Mouse (Mus musculus): ENCODE measurements at regions not wholly inside any gene's neighbourhood (a gene's known extent, or its start where the extent isn't known, plus 50 kb on each side); places are given as distances from the start of the nearest gene placed in this dataset.
"Not testable (repeated sequence)": the region's sequence is repeated elsewhere in the genome, so short reads cannot be mapped to it uniquely, and the experiment has no call there.

DNA sequence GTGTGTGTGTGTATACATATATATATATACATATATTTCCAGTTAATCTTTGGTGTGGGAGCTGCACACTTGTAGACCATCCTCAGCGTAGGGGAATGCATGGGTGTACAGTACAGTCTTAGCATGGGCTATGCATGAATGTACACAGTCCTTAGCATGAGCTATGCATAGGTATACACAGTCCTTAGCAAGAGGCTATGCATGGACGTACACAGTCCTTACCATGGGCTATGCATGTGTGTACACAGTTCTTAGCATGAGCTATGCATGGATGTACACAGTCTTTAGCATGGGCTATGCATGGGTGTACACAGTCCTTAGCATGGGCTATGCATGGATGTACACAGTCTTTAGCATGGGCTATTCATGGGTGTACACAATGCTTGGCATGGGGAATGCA lies 70.5 kb downstream of the Rchy1 start:
- DNase-seq (ENCODE audit: low read depth, low spot score), result no peak

DNA sequence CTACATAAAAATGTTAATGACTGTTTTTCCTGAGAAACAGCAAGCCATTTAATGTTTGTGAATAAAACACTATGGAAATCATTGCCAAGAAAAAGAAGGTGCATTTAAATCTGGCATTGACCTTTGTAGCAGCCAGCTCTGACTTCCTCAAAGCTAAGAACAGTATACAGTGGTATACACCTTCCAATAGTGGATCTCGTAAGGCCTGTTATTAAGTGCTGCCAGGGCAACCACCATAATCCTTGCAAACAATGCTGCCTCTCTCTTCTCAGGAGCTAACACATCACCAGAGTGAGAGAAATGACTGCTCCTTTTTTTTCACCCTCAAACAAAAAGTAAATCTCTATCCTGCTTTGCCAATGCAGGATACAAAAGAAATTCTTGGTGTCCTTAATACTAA lies 81.1 kb downstream of the Rchy1 start:
- no peak for DNase-seq (ENCODE audit: low read depth, low spot score)

DNA sequence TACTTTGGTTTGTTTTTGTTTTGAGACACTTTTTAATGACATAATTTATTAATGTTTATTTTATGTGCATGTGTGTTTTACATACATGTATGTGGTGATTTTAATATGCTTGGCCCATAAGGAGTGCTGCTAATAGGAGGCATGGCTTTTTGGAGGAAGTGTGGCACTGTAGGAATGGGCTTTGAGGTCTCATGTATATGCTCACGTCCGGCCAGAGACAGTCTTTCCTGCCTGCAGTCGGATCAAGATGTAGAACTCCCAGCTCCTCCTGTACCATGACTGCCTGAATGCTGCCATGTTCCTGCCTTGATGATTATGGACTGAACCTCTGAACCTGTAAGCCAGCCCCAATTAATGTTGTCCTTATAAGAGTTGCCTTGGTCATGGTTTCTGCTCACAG lies 82.6 kb downstream of the Rchy1 start:
- DNase-seq (ENCODE audit: low read depth, low spot score), result no peak

DNA sequence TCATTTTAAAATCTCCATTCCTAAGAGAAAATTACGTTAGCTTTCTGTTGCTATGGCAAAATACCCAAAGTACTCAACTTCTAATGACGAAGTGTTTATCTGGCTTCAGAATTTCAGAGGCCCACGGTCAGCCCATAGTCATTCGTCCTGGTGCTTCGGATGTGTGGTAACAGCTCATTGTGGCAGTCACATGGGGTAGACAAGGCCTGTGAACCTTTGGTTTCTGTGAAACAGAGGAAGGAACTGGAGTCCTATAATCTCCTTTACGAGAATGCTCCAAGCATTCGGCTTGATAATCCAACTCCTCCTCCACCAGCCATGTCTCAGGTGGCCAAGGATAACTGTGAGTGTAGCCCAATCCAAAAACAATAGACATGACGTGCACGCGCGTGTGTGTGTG lies 84.2 kb downstream of the Rchy1 start:
- DNase-seq (ENCODE audit: low read depth, low spot score), result no peak

DNA sequence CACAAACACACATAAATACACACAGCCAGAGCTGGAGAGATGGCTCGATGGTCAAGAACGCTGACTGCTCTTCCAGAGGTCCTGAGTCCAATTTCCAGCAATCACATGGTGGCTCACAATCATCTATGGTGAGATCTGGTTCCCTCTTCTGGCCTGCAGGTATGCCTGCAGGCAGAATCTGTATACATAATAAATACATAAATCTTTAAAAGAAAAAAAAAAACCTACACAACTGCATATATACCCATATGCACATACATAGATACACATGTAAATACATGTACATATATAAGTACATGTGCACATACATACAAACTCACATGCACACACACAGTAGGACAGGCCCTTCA lies 86.2 kb downstream of the Rchy1 start:
- DNase-seq (ENCODE audit: low read depth, low spot score), result no peak

DNA sequence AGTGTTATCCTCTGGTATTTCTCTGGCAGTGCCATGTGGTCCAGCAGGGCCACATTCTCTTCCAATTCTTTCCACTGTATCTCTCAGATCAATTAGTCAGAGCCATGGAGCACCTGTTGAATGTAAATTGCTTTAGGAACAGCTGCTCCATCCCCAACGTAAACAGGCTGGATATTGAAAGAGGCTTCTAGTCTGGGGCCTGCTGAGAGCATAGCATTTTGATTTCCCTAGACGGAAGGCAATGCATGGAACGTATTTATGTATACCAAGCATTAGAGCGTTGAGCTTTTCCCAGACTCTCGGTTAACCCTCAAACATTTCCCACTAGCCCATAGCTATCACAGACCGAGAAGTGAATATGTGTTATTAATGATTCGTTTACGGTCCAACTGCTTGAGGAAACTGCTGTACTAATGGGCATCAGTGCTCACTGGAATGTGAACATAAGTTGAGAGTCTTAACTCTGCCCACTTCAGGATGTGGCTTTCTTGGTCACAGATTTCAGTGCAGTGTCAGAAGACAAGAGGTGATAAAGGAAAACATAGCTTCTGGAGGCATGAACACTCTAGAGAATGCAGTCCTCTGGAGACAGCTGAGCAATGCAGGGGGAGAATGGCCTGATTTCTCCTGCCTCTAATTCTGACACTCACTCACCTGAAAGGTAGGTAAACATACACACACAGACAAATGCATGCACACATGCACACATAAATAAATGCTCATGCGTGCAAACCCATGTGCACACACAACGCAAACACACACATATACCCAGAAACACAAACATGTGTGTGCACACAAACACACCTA lies 86.8 kb downstream of the Rchy1 start:
- no peak for DNase-seq (ENCODE audit: low read depth, low spot score)

DNA sequence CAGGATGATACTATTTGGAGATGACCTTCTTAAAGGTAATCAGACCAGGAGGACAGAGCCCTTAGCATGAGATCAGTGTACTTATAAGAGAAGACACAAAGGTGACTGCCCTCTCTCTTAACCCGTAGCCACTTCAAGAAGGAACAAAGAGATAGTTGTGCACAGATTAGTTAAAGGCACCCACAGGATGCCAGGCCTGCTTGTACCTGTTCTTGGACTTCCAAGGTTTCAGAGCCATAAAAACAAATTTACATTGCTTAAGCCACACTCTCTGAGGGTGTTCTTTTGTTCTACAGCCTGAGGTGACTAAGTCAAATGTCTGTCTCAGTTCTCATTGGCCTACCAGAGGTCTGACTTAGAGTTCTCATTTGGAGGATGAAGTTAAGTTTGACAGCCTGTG lies 90.1 kb downstream of the Rchy1 start:
- no peak for DNase-seq (ENCODE audit: low read depth, low spot score)

DNA sequence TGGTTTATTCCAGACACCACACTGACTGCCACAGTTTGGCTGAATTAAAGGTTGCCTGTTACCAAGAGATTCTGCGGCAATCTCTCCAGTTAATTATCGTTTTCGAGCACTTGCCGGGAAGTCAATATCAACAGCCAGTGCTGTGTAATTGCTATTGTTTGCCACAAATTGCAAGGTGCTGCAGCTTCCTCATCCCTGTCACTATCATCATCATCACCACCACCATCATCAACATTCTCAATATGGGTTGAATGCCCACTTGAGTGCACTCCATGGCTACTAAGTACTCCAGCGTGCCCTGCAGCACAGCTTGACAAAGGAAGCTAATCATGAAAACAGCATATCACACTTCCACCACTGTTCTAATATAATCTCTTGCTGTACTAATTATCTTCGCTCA lies 93.1 kb downstream of the Rchy1 start:
- DNase-seq (ENCODE audit: low read depth, low spot score), result no peak

DNA sequence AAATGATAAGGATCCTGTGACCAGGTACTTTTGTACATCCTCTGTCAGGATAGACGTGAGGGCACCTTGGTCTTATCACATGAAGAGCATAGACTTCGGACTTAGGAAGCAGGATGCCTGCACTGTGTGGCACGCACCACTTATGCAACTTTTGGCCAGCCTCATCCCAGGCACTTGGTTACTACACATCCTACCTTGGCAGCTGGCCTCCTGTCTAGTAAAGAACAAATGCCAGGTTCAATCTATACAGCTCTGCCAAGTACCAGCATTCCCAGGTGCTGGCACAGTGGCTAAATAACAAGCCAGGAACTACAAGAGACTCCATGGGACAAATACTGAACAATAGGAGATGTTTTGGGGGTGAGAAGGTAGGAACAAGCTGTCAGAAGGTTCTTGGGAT lies 96.7 kb downstream of the Rchy1 start:
- DNase-seq (ENCODE audit: low read depth, low spot score), result no peak

DNA sequence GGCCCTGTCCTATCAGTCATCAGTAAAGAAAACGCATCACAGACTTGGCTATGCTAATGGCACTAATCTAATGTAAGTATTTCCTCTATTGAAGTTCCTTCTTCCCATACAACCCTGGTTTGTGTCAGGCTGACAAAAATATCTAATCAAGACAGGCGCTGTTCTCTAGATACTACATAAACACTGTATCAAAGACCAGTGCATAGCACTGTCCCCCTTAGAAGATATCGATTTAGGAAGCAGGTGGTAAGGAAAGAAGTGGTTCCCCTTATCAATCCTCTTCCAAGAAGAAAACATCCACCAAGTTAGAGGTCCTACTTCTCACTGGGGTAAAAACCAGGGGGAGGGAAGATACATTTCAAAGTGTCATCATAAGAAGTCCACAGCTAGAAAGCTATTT lies 97.5 kb downstream of the Rchy1 start:
- no peak for DNase-seq (ENCODE audit: low read depth, low spot score)

DNA sequence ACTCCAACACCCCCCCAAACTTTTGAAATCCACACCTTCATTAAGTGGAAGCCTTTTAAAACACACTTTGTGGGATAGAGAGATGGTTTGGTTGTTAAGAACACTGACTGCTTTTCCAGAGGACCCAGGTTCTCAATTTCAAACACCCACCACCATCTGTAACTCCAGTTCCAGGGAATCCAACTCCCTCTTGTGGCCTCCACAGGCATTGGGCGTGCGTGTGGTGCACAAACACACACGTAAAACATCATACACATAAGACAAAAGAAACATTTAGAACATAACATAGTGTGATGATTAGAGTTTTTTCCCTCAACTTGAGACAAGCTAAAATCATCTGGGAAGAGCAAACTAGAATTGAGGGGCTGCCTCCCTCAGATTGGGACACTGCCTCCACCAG lies 100.0 kb downstream of the Rchy1 start:
- DNase-seq (ENCODE audit: low read depth, low spot score), result no peak

DNA sequence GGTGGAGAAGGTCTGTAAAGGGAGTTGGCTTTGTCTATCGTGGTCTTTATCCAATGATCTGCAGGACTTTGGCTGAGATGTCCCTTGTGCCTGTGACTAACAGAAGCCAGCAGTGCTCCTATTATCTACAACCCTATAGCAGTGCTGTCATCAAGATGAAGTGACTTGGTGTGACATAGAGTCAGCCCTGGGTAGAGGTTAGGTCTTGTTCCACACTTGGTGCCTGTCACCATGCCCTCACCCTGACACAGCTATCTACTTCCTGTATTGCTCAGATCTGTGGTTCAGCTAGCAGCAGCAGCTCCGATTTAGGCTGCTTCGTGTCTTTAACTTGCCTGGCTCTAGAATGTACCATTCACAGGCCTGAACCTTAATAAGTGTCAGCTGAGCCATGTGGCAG lies 100.6 kb downstream of the Rchy1 start:
- no peak for DNase-seq (ENCODE audit: low read depth, low spot score)

DNA sequence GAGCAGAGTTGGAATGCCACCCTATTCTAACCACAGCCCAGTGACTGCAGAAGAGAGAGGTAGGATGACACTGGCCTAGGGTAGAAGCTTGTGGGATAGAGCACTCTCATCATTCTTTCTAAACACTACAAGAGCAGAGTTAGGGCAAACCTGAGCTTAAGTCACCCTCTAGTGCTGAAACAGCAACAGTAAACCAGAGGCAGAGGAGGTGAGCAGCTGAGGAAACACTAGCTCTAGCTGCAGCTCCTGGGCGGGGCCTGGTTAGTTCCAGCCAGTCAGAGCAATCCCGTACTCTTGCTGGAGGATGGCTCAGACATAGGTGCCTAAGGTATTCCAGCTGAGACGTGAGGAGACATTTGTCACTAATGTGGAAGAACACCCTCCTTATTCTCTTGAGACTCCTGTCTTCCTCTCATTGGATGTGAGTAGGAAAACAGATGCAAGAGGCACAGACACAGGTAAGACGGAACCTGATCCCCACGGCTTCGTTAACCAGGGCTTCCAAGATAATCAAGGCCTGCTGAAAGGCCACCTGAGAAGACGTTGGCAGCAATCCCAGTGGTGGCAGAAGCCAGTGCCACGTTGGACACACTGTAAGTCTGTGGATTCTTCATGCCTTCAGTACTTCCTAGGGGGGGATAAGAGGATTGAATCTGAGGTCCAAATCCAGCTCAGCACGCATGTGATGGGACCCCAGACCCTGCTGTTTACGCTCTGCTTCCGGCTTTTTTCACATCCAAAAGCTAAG lies 101.3 kb downstream of the Rchy1 start:
- peak; percentile 3 for DNase-seq (ENCODE audit: low read depth, low spot score)

DNA sequence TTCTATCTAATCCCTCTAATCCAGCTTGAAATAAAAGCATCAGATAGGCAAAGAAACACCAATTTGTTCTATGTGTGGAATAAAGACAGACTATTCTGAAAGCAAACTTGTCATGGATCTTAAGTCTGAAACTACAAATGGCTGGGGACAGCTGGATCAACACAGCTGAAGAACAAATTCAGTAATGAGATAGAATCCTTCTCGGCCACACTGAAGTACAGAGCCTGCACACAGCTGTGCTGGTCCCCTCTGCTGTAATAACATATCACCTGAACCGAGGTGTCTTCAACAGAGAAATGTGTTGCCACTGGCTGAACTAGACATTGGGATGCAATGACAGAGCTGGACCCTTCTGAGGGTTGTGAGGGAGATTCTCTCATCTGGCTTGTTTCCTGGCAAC lies 102.4 kb downstream of the Rchy1 start:
- no peak for DNase-seq (ENCODE audit: low read depth, low spot score)

DNA sequence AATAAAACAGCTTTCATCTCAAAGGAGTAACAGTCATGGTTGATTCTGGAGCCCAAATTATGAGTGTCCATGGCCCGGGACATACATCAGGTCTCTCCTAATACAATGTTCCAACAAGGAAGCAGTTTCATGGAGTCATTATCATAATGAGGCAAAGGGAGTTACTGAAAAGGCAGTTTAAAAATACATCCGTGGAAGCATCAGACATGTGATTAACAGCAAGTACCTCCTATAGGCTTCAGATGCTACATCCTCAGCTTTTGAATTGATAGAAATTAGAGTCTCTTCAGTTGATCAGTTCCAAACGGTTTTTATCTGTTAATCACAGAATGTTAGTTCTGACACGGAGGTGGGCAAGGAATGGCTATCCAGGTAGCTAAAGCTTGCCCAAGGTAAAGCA lies 110.5 kb downstream of the Rchy1 start:
- DNase-seq (ENCODE audit: low read depth, low spot score), result no peak

DNA sequence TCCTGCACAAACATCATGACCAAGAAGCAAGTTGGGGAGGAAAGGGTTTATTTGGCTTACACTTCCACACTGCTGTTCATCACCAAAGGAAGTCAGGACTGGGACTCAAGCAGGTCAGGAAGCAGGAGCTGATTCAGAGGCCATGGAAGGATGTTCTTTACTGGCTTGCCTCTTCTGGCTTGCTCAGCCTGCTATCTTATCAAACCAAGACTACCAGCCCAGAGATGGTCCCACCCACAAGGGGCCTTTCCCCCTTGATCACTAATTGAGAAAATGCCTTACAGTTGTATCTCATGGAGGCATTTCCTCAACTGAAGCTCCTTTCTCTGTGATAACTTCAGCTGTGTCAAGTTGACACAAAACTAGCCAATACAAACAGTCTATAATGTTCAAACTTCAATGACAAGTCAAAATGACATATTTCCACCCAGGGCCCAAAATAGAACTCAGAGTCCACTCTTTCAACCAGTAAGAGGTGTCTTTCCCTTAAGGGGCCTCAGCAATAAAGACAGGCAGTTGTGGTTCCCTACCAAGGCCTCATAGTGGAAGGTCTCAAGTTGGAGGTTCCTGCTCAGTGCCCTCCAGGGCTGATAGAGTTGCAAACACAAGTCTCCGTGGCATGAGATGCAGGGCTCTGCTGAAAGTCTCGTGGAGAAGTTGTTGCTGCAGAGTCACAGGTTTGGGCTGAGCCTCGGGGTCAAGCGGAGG lies 111.9 kb downstream of the Rchy1 start:
- DNase-seq (ENCODE audit: low read depth, low spot score), result not testable (repeated sequence)

DNA sequence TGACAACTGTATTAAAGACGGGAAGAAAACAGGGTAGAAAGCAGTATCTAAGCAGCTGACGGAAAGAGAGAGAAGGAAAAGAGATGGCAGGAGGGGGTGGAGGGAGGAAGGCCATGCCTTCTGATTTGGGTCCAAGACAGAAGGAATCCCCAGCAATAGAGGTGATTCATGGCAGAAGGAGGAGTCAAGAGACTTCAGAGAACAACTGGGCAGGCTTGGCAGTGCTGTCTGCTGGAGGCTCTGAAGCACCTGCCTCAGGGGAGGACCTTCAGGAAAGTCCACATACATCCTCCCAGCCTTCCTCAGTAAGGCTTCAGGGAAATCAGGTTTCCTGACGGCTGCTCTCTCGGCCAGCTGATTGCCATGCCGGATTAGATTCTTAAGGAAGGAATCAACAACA lies 112.4 kb downstream of the Rchy1 start:
- no peak for DNase-seq (ENCODE audit: low read depth, low spot score)

DNA sequence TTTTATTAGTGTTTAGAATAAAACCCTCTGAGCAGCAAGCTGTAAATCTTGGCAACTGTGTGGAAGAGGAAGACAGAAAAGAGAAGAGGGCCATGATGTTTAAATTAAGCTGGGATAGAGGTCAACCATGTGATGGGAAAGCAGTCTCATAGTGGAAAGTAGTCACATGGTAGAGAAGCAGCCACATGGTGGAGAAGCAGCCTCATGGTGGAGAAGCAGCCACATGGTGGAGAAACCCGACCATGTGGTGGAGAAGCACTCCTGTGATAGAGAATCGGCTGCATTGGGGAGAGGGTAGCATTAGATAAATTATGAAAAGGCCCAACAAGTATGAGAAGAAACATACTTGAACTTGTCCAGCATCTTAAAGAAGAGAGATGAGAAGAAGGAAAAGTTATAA lies 113.3 kb downstream of the Rchy1 start:
- no peak for DNase-seq (ENCODE audit: low read depth, low spot score)

DNA sequence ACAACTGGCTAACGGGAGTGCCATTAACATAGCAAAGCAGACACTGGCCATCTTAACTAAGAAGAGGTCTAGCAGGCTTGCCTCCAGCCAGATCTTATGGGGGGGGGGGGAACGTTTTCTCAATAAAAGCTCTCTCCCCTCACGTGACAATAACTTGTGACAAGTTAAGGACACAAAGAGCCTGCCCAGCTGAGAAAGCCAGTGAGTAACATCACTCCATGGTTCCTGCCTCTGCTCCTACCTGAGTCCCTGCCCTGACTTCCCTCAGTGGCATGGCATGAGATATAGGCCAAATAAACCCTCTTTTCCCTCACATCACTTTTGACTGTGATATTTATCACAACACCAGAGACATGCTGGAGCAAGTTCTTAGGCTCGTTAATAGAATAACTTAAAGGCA lies 113.8 kb downstream of the Rchy1 start:
- no peak for DNase-seq (ENCODE audit: low read depth, low spot score)

DNA sequence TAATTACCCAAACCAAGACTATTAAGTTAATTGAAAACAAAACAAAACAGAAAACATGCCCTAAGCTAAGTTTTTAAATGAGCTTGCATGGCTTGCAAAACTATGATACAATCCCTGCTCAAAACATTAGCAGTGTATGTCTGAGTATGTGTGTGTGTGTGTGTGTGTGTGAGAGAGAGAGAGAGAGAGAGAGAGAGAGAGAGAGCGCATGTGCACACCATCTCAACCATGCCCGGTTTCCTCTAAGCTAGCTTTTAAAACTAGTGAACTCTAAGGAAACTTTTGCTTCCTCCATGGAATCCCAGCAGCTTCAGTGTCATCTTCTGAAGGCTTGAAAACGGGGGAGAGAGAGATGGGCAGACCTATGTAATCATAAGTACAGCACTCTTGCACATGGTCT lies 114.3 kb downstream of the Rchy1 start:
- DNase-seq (ENCODE audit: low read depth, low spot score), result no peak

DNA sequence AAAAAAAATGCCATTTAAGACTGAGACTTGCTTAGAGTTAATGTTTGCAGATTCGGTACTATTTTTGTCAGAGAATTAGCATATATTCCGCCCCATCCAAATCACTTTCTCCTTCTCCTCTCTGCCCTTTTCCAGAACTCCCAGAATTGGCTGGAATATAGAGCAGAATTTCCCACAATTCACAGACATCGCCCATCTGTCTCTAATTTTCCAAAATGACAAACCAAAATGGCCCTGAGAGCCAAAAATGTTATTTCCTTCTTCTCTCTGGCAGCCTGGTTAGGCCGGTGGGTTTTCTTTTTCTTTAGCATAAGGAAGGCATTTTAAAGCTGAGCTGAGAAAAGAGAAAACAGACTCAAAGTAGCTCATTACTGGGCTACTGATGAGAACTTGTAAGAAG lies 119.8 kb downstream of the Rchy1 start:
- DNase-seq (ENCODE audit: low read depth, low spot score), result no peak

DNA sequence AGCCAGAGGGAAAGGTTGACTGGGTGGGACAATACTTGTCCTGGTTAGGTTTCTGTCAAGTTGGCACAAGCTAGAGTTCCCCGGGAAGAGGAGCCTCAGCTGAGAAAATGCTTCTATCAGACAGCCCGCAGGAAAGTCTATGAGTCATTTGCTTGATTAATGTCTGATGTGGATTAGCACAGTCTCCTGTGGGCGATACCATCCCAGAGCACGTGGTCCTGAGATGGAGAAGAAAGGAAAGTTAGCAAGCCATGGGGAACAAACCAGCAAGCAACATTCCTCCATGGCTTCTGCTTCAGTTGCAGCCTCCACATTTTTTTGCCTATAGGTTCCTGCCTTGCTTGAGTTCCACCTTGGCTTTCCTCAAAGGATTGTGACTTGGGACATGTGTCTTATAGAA lies 121.8 kb downstream of the Rchy1 start:
- DNase-seq (ENCODE audit: low read depth, low spot score), result no peak

DNA sequence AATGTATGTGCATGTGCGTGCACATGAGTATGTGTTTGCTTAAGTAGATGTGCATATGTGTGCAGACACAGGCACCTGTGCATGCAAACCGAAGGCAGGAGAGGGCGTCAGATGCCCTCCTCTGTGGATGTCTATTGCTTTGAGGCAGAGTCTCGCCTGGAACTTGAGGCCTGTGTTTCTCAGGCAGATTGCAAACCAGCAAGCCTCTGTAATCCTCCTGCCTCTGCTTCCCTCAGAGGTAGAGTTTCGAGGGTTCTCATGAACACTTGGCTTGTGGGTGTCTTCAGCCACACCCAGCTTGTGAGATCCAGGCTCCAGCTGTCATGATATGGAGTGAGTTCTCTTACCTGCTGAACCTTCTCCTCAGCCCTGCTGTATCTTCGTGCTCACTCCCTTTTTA lies 134.4 kb downstream of the Rchy1 start:
- DNase-seq (ENCODE audit: low read depth, low spot score), result no peak
